21 mouse cellular contexts compared by ENCODE assay signal in genomic region chr12:51858134-51859028, GRCm38 (mm10). TPM values are rescaled to one million over a fixed set of nuclear protein-coding genes. Genes with fewer than 3 reads are reported as not detected.
DNase-seq lines count a peak whose midpoint lies in the region; ATAC-seq and TF ChIP-seq lines count a peak whose summit lies in the region.
"Had no signal": no experiment of that assay in that cellular context is flagged by ENCODE, and none has a peak within 500 bp of the region (broad histone marks: within the 10 kb centered on the region; RNA-seq: fewer than 3 reads in every experiment).

No protein-coding gene starts in this region.

- peak overlapping the region; percentile 61 for H3K4me3 ChIP-seq in ES-Bruce4 (ENCODE audit: low read depth, low read length)
- no peak overlapping the region for H3K4me3 ChIP-seq in liver, embryonic 12.5 days
- no peak overlapping the region for H3K4me3 ChIP-seq in hindbrain, embryonic 14.5 days (replicated peaks; ENCODE audit: low read length)
- H3K4me3 ChIP-seq: embryonic facial prominence, embryonic 10.5 days; left cerebral cortex, adult 2 months; limb, embryonic 13.5 days; lung, embryonic 15.5 days; midbrain, embryonic 10.5 days had no signal

- peak; percentile 8; the same call in 1 of the 2 replicates for ATAC-seq in liver, embryonic 12.5 days
- no peak for ATAC-seq in hindbrain, embryonic 14.5 days (ENCODE audit: low FRiP score)

- TF ChIP-seq POLR2A in ES-Bruce4 (IDR thresholded peaks at IDR 0.05; ENCODE audit: insufficient read depth, low read length), result no peak

- peaks cover 2% of the 10 kb centered on the region for H3K4me1 ChIP-seq in ES-Bruce4 (ENCODE audit: control insufficient read depth, insufficient read depth, low read length)
- peaks cover 60% of the 10 kb centered on the region for H3K4me1 ChIP-seq in liver, embryonic 12.5 days
- H3K4me1 ChIP-seq in hindbrain, embryonic 14.5 days (replicated peaks; ENCODE audit: control insufficient read depth, insufficient read depth, low read length), result no peaks in the 10 kb centered on the region
- H3K4me1 ChIP-seq: embryonic facial prominence, embryonic 10.5 days; limb, embryonic 13.5 days; lung, embryonic 15.5 days; midbrain, embryonic 10.5 days had no signal

- intact Hi-C loops in left cerebral cortex, postnatal 36 days (cut with DNase I), result no loop called here

- DNase-seq in R1 (ENCODE audit: low read depth, low spot score), result peak; percentile 96
- peak; percentile 89 for DNase-seq in testis, postnatal 14 days (ENCODE audit: low spot score)
- no peak for DNase-seq in left cerebral cortex, postnatal 36 days (ENCODE audit: low spot score in 2 of 2)
- DNase-seq in heart, adult 9 months (ENCODE audit: low spot score in 2 of 2), result no peak
- DNase-seq in hindbrain, embryonic 14.5 days (ENCODE audit: low spot score), result no peak
- DNase-seq: adrenal gland, postnatal 36 days; cerebellum, adult 2 months; cerebellum, postnatal 36 days; heart, adult 18-20 months; kidney, adult 8-10 months; kidney, postnatal 14 days; right cerebral cortex, postnatal 14 days; spleen, adult 18-20 months had no signal

- peak overlapping the region; percentile 12; the same call in 1 of the 2 replicates for H3K4me2 ChIP-seq in liver, embryonic 12.5 days
- H3K4me2 ChIP-seq in hindbrain, embryonic 14.5 days (replicated peaks), result no peak overlapping the region
- H3K4me2 ChIP-seq: limb, embryonic 13.5 days; lung, embryonic 15.5 days had no signal

- WGBS in liver, embryonic 12.5 days (ENCODE audit: insufficient replicate concordance), result 46% methylated on average over 13 of the region's 13 CpGs
- 75% methylated on average over 13 of the region's 13 CpGs for WGBS in hindbrain, embryonic 14.5 days

- no peaks in the 10 kb centered on the region for H3K9me3 ChIP-seq in ES-Bruce4 (replicated peaks; ENCODE audit: control insufficient read depth, insufficient read depth, low read length, poor library complexity, severe bottlenecking)
- no peaks in the 10 kb centered on the region for H3K9me3 ChIP-seq in liver, embryonic 12.5 days (replicated peaks)
- H3K9me3 ChIP-seq in hindbrain, embryonic 14.5 days (ENCODE audit: control insufficient read depth, low read length), result no peaks in the 10 kb centered on the region
- H3K9me3 ChIP-seq: embryonic facial prominence, embryonic 10.5 days; limb, embryonic 13.5 days; lung, embryonic 15.5 days; midbrain, embryonic 10.5 days had no signal

- peak overlapping the region; percentile 94 for H3K27ac ChIP-seq in ES-Bruce4 (ENCODE audit: insufficient read depth, low read length)
- H3K27ac ChIP-seq in liver, embryonic 12.5 days, result peak overlapping the region; percentile 92
- H3K27ac ChIP-seq in hindbrain, embryonic 14.5 days, result no peak overlapping the region
- H3K27ac ChIP-seq: embryonic facial prominence, embryonic 10.5 days; left cerebral cortex, adult 2 months; limb, embryonic 13.5 days; lung, embryonic 15.5 days; macrophage; midbrain, embryonic 10.5 days had no signal

- TF ChIP-seq CTCF in ES-Bruce4 (IDR thresholded peaks at IDR 0.05; ENCODE audit: low read depth, low read length), result no peak

- no peaks in the 10 kb centered on the region for H3K27me3 ChIP-seq in ES-Bruce4 (ENCODE audit: control insufficient read depth, insufficient read depth, low read length, poor library complexity, severe bottlenecking)
- no peaks in the 10 kb centered on the region for H3K27me3 ChIP-seq in liver, embryonic 12.5 days (replicated peaks)
- no peaks in the 10 kb centered on the region for H3K27me3 ChIP-seq in hindbrain, embryonic 14.5 days (ENCODE audit: control insufficient read depth, insufficient read depth, low read length)
- H3K27me3 ChIP-seq: limb, embryonic 13.5 days; lung, embryonic 15.5 days had no signal

- H3K9ac ChIP-seq in ES-Bruce4 (ENCODE audit: low read depth, poor library complexity, severe bottlenecking), result peak overlapping the region; percentile 73
- H3K9ac ChIP-seq in liver, embryonic 12.5 days, result no peak overlapping the region
- H3K9ac ChIP-seq in hindbrain, embryonic 14.5 days, result no peak overlapping the region
- H3K9ac ChIP-seq: limb, embryonic 13.5 days; lung, embryonic 15.5 days had no signal

- no peaks in the 10 kb centered on the region for H3K36me3 ChIP-seq in ES-Bruce4 (ENCODE audit: control insufficient read depth, insufficient read depth, low read length, poor library complexity, severe bottlenecking)
- no peaks in the 10 kb centered on the region for H3K36me3 ChIP-seq in liver, embryonic 12.5 days
- H3K36me3 ChIP-seq in hindbrain, embryonic 14.5 days (replicated peaks; ENCODE audit: control insufficient read depth, insufficient read depth), result no peaks in the 10 kb centered on the region
- H3K36me3 ChIP-seq: embryonic facial prominence, embryonic 10.5 days; limb, embryonic 13.5 days; lung, embryonic 15.5 days; midbrain, embryonic 10.5 days had no signal

- TF ChIP-seq EP300 in ES-Bruce4 (IDR thresholded peaks at IDR 0.05; ENCODE audit: insufficient read depth, low read depth, low read length), result peak; percentile 83

RNA-seq across cellular contexts. Expression of gene Hectd1, which starts 29.0 kb away (rescaled TPM):
- 93.8 and 96.9 TPM in 2 replicates for polyA plus RNA-seq in ES-Bruce4 (2011; ENCODE audit: insufficient read depth, insufficient read length, low read depth, missing spikeins)
- polyA plus RNA-seq in liver, embryonic 12.5 days (2016; fragmentation: Nextera tagmentation; extraction: Ambion mirVana), result 48.0 and 48.4 TPM in 2 replicates
- total RNA-seq in left cerebral cortex, postnatal 36 days (2021), result 10 to 100 TPM; 80.3 to 85.1 TPM
- 42.9 and 44.3 TPM in 2 replicates for polyA plus RNA-seq in hindbrain, embryonic 14.5 days (2014; fragmentation: Nextera tagmentation; extraction: Ambion mirVana)

Comparison
In these comparisons a context has a peak if more than half of its experiments do, and no peak if none do; other contexts are left out.
1. DNase-seq: peak in R1 (single experiment) and testis, postnatal 14 days (single experiment); none in left cerebral cortex, postnatal 36 days (0 of 2), heart, adult 9 months (0 of 2) and hindbrain, embryonic 14.5 days (single experiment).